Mouse (Mus musculus): ENCODE data around the gene Adamtsl4. TPM values are rescaled to one million over a fixed set of nuclear protein-coding genes. Genes with fewer than 3 reads are reported as not detected.
"Not testable (repeated sequence)": the region's sequence is repeated elsewhere in the genome, so short reads cannot be mapped to it uniquely, and the experiment has no call there.

The Adamtsl4 gene
- total RNA-seq, 2 experiments from 2014 or later = 28.2 to 36.2 TPM

GRCm38 (mm10) chr3:95679551-95679950 is 8.2 kb downstream of the Adamtsl4 start:
- DNase-seq (ENCODE audit: low spot score in 2 of 2) = no peak

- no peak for DNase-seq (ENCODE audit: low spot score in 2 of 2)
Measured at GRCm38 (mm10) chr3:95677420-95678090, 10.2 kb downstream of the Adamtsl4 start.

GRCm38 (mm10) chr3:95676745-95677419 is 10.8 kb downstream of the Adamtsl4 start:
- DNase-seq (ENCODE audit: low spot score in 2 of 2) = peak; percentile 68 to 81

- DNase-seq (ENCODE audit: low spot score in 2 of 2) = peak in 1 of 2 experiments; percentile 75
Measured at GRCm38 (mm10) chr3:95675301-95676092, 12.2 kb downstream of the Adamtsl4 start.

GRCm38 (mm10) chr3:95674812-95675211 is 12.9 kb downstream of the Adamtsl4 start:
- DNase-seq (ENCODE audit: low spot score in 2 of 2) = no peak

- DNase-seq (ENCODE audit: low spot score in 2 of 2) = peak in 1 of 2 experiments; percentile 74
Measured at GRCm38 (mm10) chr3:95674236-95674635, 13.5 kb downstream of the Adamtsl4 start.

- DNase-seq (ENCODE audit: low spot score in 2 of 2) = no peak
Measured at GRCm38 (mm10) chr3:95673707-95674211, 14.0 kb downstream of the Adamtsl4 start.

GRCm38 (mm10) chr3:95672861-95673706 is 14.6 kb downstream of the Adamtsl4 start:
- no peak for DNase-seq (ENCODE audit: low spot score in 2 of 2)

GRCm38 (mm10) chr3:95672461-95672860 is 15.3 kb downstream of the Adamtsl4 start:
- no peak for DNase-seq (ENCODE audit: low spot score in 2 of 2)

GRCm38 (mm10) chr3:95671201-95671600 is 16.5 kb downstream of the Adamtsl4 start:
- DNase-seq (ENCODE audit: low spot score in 2 of 2) = no peak

GRCm38 (mm10) chr3:95670419-95670818 is 17.3 kb downstream of the Adamtsl4 start:
- not testable (repeated sequence) for DNase-seq (ENCODE audit: low spot score in 2 of 2)

GRCm38 (mm10) chr3:95669309-95669665 is 18.4 kb downstream of the Adamtsl4 start:
- no peak for DNase-seq (ENCODE audit: low spot score in 2 of 2)

GRCm38 (mm10) chr3:95668589-95669308 is 19.0 kb downstream of the Adamtsl4 start:
- no peak for DNase-seq (ENCODE audit: low spot score in 2 of 2)

GRCm38 (mm10) chr3:95668026-95668425 is 19.7 kb downstream of the Adamtsl4 start:
- DNase-seq (ENCODE audit: low spot score in 2 of 2) = peak in 1 of 2 experiments; percentile 53

GRCm38 (mm10) chr3:95667521-95667920 is 20.2 kb downstream of the Adamtsl4 start:
- DNase-seq (ENCODE audit: low spot score in 2 of 2) = no peak

- no peak for DNase-seq (ENCODE audit: low spot score in 2 of 2)
Measured at GRCm38 (mm10) chr3:95666124-95666844, 21.4 kb downstream of the Adamtsl4 start.

GRCm38 (mm10) chr3:95664940-95665352 is 22.8 kb downstream of the Adamtsl4 start:
- DNase-seq (ENCODE audit: low spot score in 2 of 2) = no peak

GRCm38 (mm10) chr3:95663969-95664608 is 23.6 kb downstream of the Adamtsl4 start:
- no peak for DNase-seq (ENCODE audit: low spot score in 2 of 2)

GRCm38 (mm10) chr3:95663486-95663885 is 24.2 kb downstream of the Adamtsl4 start:
- no peak for DNase-seq (ENCODE audit: low spot score in 2 of 2)

All from gastrocnemius, postnatal 4 days (tissue).